23 mouse cellular contexts compared by ENCODE assay signal in genomic region chr15:25602306-25602705, GRCm38 (mm10).
"Had no signal": no experiment of that assay in that cellular context is flagged by ENCODE, and none has a peak within 500 bp of the region (broad histone marks: within the 10 kb centered on the region; RNA-seq: fewer than 3 reads in every experiment).

No protein-coding gene starts in this region.

- H3K4me3 ChIP-seq: embryonic facial prominence, embryonic 10.5 days; embryonic facial prominence, embryonic 12.5 days; embryonic facial prominence, embryonic 13.5 days; embryonic facial prominence, embryonic 15.5 days; erythroblast, embryonic 14.5 days; forebrain, embryonic 10.5 days; forebrain, embryonic 12.5 days; forebrain, embryonic 13.5 days; forebrain, embryonic 15.5 days; gastrocnemius, adult 2 months; heart, adult 2 months; heart, embryonic 10.5 days had no signal

- H3K36me3 ChIP-seq: embryonic facial prominence, embryonic 10.5 days; embryonic facial prominence, embryonic 12.5 days; embryonic facial prominence, embryonic 13.5 days; embryonic facial prominence, embryonic 15.5 days; forebrain, embryonic 10.5 days; forebrain, embryonic 12.5 days; forebrain, embryonic 15.5 days; heart, embryonic 10.5 days had no signal

- H3K27me3 ChIP-seq: embryonic facial prominence, embryonic 12.5 days; embryonic facial prominence, embryonic 13.5 days; embryonic facial prominence, embryonic 15.5 days; forebrain, embryonic 15.5 days had no signal

- DNase-seq: cerebellum, postnatal 14 days; cerebellum, postnatal 25 days; cerebellum, postnatal 36 days; embryo, embryonic 11 days; forebrain, postnatal 0 days; gastrocnemius, adult 2 months; gastrocnemius, postnatal 10 days; gastrocnemius, postnatal 14 days; gastrocnemius, postnatal 25 days; gastrocnemius, postnatal 36 days; heart, adult 11 months; heart, adult 18-20 months; heart, adult 2 months had no signal

- H3K4me1 ChIP-seq: embryonic facial prominence, embryonic 15.5 days; forebrain, embryonic 12.5 days; forebrain, embryonic 13.5 days; forebrain, embryonic 15.5 days had no signal

- H3K27ac ChIP-seq: embryonic facial prominence, embryonic 12.5 days; embryonic facial prominence, embryonic 13.5 days; embryonic facial prominence, embryonic 15.5 days; forebrain, embryonic 10.5 days; forebrain, embryonic 12.5 days; forebrain, embryonic 13.5 days; forebrain, embryonic 15.5 days; gastrocnemius, adult 2 months; heart, adult 2 months; heart, embryonic 10.5 days had no signal
